Mouse (Mus musculus): ENCODE measurements around the gene Exoc3. TPM values are rescaled to one million over a fixed set of nuclear protein-coding genes. Genes with fewer than 3 reads are reported as not detected.

The Exoc3 gene
- total RNA-seq, 2 experiments from 2014 or later = 70.1 to 72.4 TPM

DNA sequence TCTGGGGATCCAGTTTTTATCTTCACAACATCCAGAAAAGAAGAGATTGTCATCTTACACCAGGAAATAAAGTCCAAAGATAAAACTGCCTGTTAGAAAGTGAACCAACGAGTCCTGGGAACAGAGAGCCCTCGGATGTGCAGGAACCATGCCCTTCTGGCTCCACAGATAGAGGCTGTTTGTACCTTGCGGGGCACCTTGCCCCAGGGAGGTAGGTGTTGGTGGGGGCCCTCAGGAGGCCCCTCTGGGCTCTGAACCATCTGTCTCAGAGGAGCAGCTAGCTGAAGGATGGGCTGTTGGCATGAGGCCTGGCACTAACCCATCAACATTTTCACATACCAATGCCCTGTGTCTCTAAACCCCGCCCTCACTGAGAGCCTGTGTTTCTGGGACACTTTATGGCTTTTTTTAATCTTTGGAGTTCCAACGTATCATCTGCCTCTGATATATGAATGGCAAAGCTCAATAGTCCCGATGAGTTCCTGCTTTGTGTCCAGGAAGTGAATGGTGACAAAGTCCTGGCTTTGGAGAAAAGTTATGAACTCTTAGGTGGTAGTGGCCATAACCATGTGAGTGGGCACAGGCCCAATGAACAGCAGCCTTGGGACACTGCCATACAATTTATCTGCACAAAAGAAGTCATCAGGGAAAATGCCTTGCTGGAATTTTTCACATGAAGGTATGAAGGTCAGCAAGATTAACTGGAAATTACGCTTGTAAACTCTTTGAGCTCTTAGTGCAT lies 69.5 kb downstream of the Exoc3 start:
- DNase-seq = no peak

- DNase-seq = no peak
Measured at GRCm38 (mm10) chr13:74129909-74130308, 78.6 kb downstream of the Exoc3 start.

GRCm38 (mm10) chr13:74127571-74127970 lies 81.0 kb downstream of the Exoc3 start:
- no peak for DNase-seq

DNA sequence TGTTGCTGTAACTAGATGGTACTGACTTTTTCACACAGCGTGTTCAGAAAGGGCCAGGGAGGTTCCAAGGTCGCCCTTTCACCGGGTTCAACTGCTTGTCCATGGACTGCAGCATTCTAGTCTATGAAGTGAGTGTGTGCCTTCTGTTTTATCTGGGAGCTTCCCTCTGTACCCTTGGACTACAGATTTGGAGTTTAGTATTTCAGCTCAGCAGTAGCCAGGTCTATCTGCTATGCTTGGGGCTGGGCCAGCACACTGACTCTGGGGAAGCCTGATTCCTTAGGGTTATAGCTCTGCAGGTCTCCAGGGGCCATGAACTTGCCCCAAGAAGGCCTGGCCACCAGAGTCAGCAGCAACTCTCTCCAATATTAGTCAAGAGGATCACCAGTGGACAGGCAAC lies 85.9 kb downstream of the Exoc3 start:
- no peak for DNase-seq

- no peak for DNase-seq
Measured at GRCm38 (mm10) chr13:74121795-74122330, 86.7 kb downstream of the Exoc3 start.

DNA sequence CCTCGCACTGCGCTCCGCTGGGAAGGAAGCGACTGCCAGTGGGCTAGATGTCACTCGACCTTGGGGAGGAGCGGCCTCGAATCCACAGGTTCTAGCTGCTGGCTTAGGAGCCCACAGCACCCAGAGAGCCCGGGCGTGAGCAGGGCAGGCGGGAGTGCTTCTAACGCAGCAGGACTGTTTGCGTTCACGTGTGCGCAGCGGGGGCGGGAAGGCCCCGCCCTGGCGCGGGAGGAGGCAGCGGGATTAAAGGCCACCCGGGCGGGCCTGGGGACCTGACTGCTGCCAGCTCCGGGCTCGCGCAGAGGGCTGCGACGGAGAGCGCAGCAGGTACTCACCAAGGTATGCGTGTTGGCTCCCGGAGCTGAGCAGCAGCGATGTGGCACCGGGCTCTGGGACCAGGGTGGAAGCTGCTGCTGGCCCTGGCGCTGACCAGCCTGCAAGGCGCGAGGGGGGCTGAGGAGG lies 87.4 kb downstream of the Exoc3 start, which contains the start of gene Slc9a3:
Gene Slc9a3, plus strand, starts transcription at position 317 of the 462 bp plus-strand sequence.
- DNase-seq = no peak

Other genes with a start within 250 kb of the Exoc3 start
- not detected for gene Zdhhc11, start 244.9 kb downstream of the Exoc3 start, total RNA-seq (2021)
- 100 to 1,000 TPM; 270 to 272 TPM for gene Tppp, start 199.3 kb downstream of the Exoc3 start, total RNA-seq (2021)
- 1 to 10 TPM; 1.3 to 1.8 TPM for gene Cep72, start 146.4 kb downstream of the Exoc3 start, total RNA-seq (2021)
- 1 to 10 TPM; 1.1 to 1.3 TPM for gene Slc9a3, start 87.3 kb downstream of the Exoc3 start, total RNA-seq (2021)
- gene Ahrr, start 83.6 kb upstream of the Exoc3 start, total RNA-seq (2021) = 1 to 10 TPM in 1 of 2 experiments, under 1 TPM in 1; 0.80 to 1.2 TPM
- gene Pdcd6, start 108.8 kb upstream of the Exoc3 start, total RNA-seq (2021) = 10 to 100 TPM; 71.4 to 80.0 TPM
- 100 to 1,000 TPM; 300 to 323 TPM for gene Sdha, start 141.5 kb upstream of the Exoc3 start, total RNA-seq (2021)
- 10 to 100 TPM; 89.6 to 91.1 TPM for gene Ccdc127, start 141.6 kb upstream of the Exoc3 start, total RNA-seq (2021)
- gene Lrrc14b, start 155.3 kb upstream of the Exoc3 start, total RNA-seq (2021) = not detected
- 1 to 10 TPM; 5.1 to 6.7 TPM for gene Zfp72, start 182.1 kb upstream of the Exoc3 start, total RNA-seq (2021)
- gene Ftl1-ps1, start 191.0 kb upstream of the Exoc3 start, total RNA-seq (2021) = 100 to 1,000 TPM; 149 to 151 TPM

Data from layer of hippocampus, postnatal 36 days (tissue).